Mouse (Mus musculus) MEL (cell line): ENCODE data around the gene H2-Ke6. TPM values are rescaled to one million over a fixed set of nuclear protein-coding genes. Genes with fewer than 3 reads are reported as not detected.
A peak's percentile ranks its signal among the peaks of the same experiment; 100 is the strongest.

Experiments
- DNase-seq: peaks from one replicate; pipeline ENCODE4 v3.0.0; 2011; ENCODE audit warnings: low read depth, low spot score
- H3K27ac ChIP-seq: 2 replicates; pipeline ENCODE4 v1.5.1; 2012; ENCODE audit warnings: low read depth, mild to moderate bottlenecking, control low read depth, low read length, moderate library complexity; ENCODE audit not compliant: control insufficient read depth
- H3K27me3 ChIP-seq, 2 experiments: fragments of 150-350 bp in 1 of 2; sonication (generic) in 1 of 2; 2 replicates each; pipeline ENCODE4 v1.6.1; 2012; ENCODE audit warnings: low read length in 2 of 2, mild to moderate bottlenecking in 2 of 2, improper control_type of control experiment in 1 of 2, moderate library complexity in 1 of 2; ENCODE audit not compliant: insufficient read depth in 2 of 2, control insufficient read depth in 1 of 2
- H3K36me3 ChIP-seq, 2 experiments: 2 replicates each; pipeline ENCODE4 v1.6.1; 2012 to 2014; ENCODE audit warnings: low read length in 2 of 2, improper control_type of control experiment in 1 of 2, inconsistent platforms in 1 of 2, mild to moderate bottlenecking in 1 of 2; ENCODE audit not compliant: insufficient read depth in 2 of 2, control insufficient read depth in 1 of 2
- H3K4me1 ChIP-seq, 2 experiments: fragments of 150-350 bp in 1 of 2; sonication (generic) in 1 of 2; 2 replicates each; pipeline ENCODE4 v1.6.1; 2012; ENCODE audit warnings: low read length in 2 of 2, improper control_type of control experiment in 1 of 2, mild to moderate bottlenecking in 1 of 2; ENCODE audit not compliant: insufficient read depth in 2 of 2, control insufficient read depth in 1 of 2
- H3K4me3 ChIP-seq, 2 experiments: fragments of 150-350 bp in 1 of 2; sonication (generic) in 1 of 2; 2 replicates each; pipeline ENCODE4 v1.5.1; 2012; ENCODE audit warnings: low read depth in 2 of 2, low read length in 2 of 2, mild to moderate bottlenecking in 2 of 2, moderate library complexity in 2 of 2, control low read depth in 1 of 2, improper control_type of control experiment in 1 of 2; ENCODE audit not compliant: control insufficient read depth in 1 of 2, insufficient read depth in 1 of 2
- H3K79me2 ChIP-seq: 2 replicates; pipeline ENCODE4 v1.6.1; 2012; ENCODE audit warnings: mild to moderate bottlenecking, low read length, moderate library complexity; ENCODE audit not compliant: control insufficient read depth, poor library complexity, insufficient read depth
- H3K9ac ChIP-seq: 2 replicates; pipeline ENCODE4 v1.6.1; 2012; ENCODE audit warnings: low read depth, mild to moderate bottlenecking, control low read depth, low read length, moderate library complexity; ENCODE audit not compliant: control insufficient read depth, poor library complexity, severe bottlenecking
- H3K9me3 ChIP-seq: fragments of 150-350 bp; sonication (generic); replicated peaks from 2 replicates; pipeline ENCODE4 v1.6.1; 2012; ENCODE audit warnings: mild to moderate bottlenecking, low read length, improper control_type of control experiment, moderate library complexity; ENCODE audit not compliant: insufficient read depth
- CHD1 ChIP-seq: IDR thresholded peaks from 2 replicates; pipeline ENCODE4 v1.6.1; 2012; ENCODE audit warnings: low read depth, mild to moderate bottlenecking, inconsistent platforms, low read length, improper control_type of control experiment
- CHD2 ChIP-seq: IDR thresholded peaks from 2 replicates; pipeline ENCODE4 v1.6.1; 2011; ENCODE audit warnings: low read length, improper control_type of control experiment
- ELF1 ChIP-seq: IDR thresholded peaks from 2 replicates; pipeline ENCODE4 v1.6.1; 2014; ENCODE audit warnings: low read depth, mild to moderate bottlenecking, inconsistent platforms, low read length, improper control_type of control experiment, moderate library complexity
- EP300 ChIP-seq, 2 experiments: IDR thresholded peaks; 2 replicates each; pipeline ENCODE4 v1.6.1; 2011; ENCODE audit warnings: improper control_type of control experiment in 2 of 2, low read length in 2 of 2, low read depth in 1 of 2, mild to moderate bottlenecking in 1 of 2
- GATA1 ChIP-seq: IDR thresholded peaks from 2 replicates; pipeline ENCODE4 v1.6.1; 2011; ENCODE audit warnings: low read depth, low read length, improper control_type of control experiment
- HCFC1 ChIP-seq: IDR thresholded peaks from 2 replicates; pipeline ENCODE4 v1.6.1; 2012; ENCODE audit warnings: low read depth, mild to moderate bottlenecking, inconsistent platforms, low read length, improper control_type of control experiment, moderate library complexity
- JUND ChIP-seq: IDR thresholded peaks from 2 replicates; pipeline ENCODE4 v1.6.1; 2011; ENCODE audit warnings: low read depth, mild to moderate bottlenecking, improper control_type of control experiment, low read length
- KAT2A ChIP-seq: conservative IDR thresholded peaks from 2 replicates; pipeline ENCODE4 v1.6.1; 2012; ENCODE audit warnings: low read depth, low read length, improper control_type of control experiment, inconsistent platforms
- MAFK ChIP-seq: IDR thresholded peaks from 2 replicates; pipeline ENCODE4 v1.6.1; 2011; ENCODE audit warnings: low read depth, mild to moderate bottlenecking, low read length, improper control_type of control experiment, borderline replicate concordance
- MAZ ChIP-seq: IDR thresholded peaks from 2 replicates; pipeline ENCODE4 v1.6.1; 2012; ENCODE audit warnings: low read depth, mild to moderate bottlenecking, inconsistent platforms, low read length, improper control_type of control experiment
- POLR2A ChIP-seq, 2 experiments: IDR thresholded peaks; 2 replicates each; pipeline ENCODE4 v1.6.1; 2011 to 2012; ENCODE audit warnings: low read length in 2 of 2, mild to moderate bottlenecking in 2 of 2, control low read depth in 1 of 2, improper control_type of control experiment in 1 of 2, low read depth in 1 of 2, moderate library complexity in 1 of 2; ENCODE audit not compliant: control insufficient read depth in 1 of 2, insufficient read depth in 1 of 2, poor library complexity in 1 of 2
- POLR2AphosphoS2 ChIP-seq: IDR thresholded peaks from 2 replicates; pipeline ENCODE4 v1.6.1; 2011; ENCODE audit warnings: low read length, improper control_type of control experiment
- POLR2AphosphoS5 ChIP-seq: IDR thresholded peaks from 2 replicates; pipeline ENCODE4 v1.6.1; 2012; ENCODE audit warnings: low read depth, borderline replicate concordance, mild to moderate bottlenecking, inconsistent platforms, low read length, moderate library complexity, mixed read lengths
- SIN3A ChIP-seq: IDR thresholded peaks from 2 replicates; pipeline ENCODE4 v1.6.1; 2012; ENCODE audit warnings: low read length, improper control_type of control experiment, inconsistent platforms
- TAL1 ChIP-seq: IDR thresholded peaks from 2 replicates; pipeline ENCODE4 v1.6.1; 2012; ENCODE audit warnings: mild to moderate bottlenecking, inconsistent platforms, low read length, moderate library complexity, mixed read lengths
- UBTF ChIP-seq: IDR thresholded peaks from 2 replicates; pipeline ENCODE4 v1.6.1; 2012; ENCODE audit warnings: low read depth, mild to moderate bottlenecking, inconsistent platforms, low read length, improper control_type of control experiment, moderate library complexity, borderline replicate concordance; ENCODE audit not compliant: insufficient read depth
- ZKSCAN1 ChIP-seq: IDR thresholded peaks from 2 replicates; pipeline ENCODE4 v1.6.1; 2012; ENCODE audit warnings: low read depth, mild to moderate bottlenecking, inconsistent platforms, low read length, improper control_type of control experiment, moderate library complexity
- polyA plus RNA-seq, 2 experiments: library from polyadenylated mRNA; stranded (reverse) in 1 of 2; unstranded in 1 of 2; fragments of >175 nt in 1 of 2; fragments of >200 nt in 1 of 2; gene quantifications; 2 replicates each; pipeline versions ENCODE4 v1.2.1 to v1.2.4; 2012; ENCODE audit warnings: low replicate concordance in 2 of 2, low read depth in 1 of 2; ENCODE audit not compliant: insufficient read length in 2 of 2, insufficient read depth in 1 of 2, missing spikeins in 1 of 2
- total RNA-seq: library from RNA; depleted of rRNA; stranded (reverse); fragments of 300-350 nt; gene quantifications from 2 replicates; pipeline ENCODE4 v1.2.3, GENCODE M21; 2012

H2-Ke6 gene
- total and polyA plus RNA-seq, 3 experiments, result 24.1 to 34.4 TPM; not detected in 1

DNA sequence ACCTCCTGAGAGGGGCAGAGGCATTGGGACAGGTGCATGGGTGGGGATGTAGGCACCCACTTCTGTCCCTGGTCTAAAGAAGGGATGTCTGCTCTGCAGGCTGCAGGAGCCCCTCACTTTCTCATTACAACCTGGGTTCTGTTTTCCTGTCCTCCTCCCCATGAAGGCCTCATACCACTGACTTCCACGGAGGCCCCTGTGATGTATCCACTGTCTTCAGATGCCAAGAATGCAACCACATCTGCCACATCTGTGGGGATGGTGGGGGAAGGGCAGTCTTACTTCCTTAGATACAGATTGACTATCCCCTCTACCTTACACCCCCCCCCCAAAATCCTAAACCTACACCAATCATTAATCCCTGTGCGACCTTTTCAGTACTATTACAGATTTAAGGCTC is 1.6 kb downstream of the H2-Ke6 start:
- Histone ChIP-seq H3K4me1 (peaks cover 0 to 32% of the 10 kb centered on the region in 2 experiments; a peak in 2 of 4 replicates), H3K9ac (no peak overlapping the region)

DNA sequence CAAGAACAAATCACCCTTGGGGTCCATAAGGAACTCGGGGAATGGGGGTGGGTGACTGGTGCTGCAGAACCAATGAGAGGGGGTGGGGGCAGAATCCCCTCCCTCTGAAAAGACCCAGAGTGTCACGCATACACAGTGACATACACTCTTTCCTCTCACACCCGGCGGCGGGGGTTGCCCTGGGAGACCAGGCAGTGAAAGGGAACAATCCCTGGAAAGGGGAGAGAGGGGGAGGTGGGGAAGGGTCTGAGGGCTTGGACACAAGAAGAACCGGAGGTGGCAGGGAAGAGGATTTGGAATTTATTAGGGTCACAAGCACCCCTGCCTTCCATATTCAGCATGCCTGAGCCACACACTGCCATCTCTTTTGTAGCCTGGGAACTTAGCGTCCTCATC is 2.1 kb downstream of the H2-Ke6 start:
- H3K27ac ChIP-seq, result no peak overlapping the region

More for the DNA sequence above, 1.6 kb downstream of the H2-Ke6 start:
- H3K27me3 ChIP-seq, result no peaks in the 10 kb centered on the region
- peaks cover 3 to 15% of the 10 kb centered on the region in 2 experiments; a peak in 3 of 4 replicates for H3K36me3 ChIP-seq
- TF ChIP-seq POLR2AphosphoS2 (0 out of 2 replicates have a peak, but pooled peaks have one; percentile 4), HCFC1 (no peak), CHD2 (0 out of 2 replicates have a peak, but pooled peaks have one; percentile 13)
- H3K27ac ChIP-seq, result no peak overlapping the region
- peaks cover 32% of the 10 kb centered on the region for H3K79me2 ChIP-seq
- H3K9me3 ChIP-seq, result no peaks in the 10 kb centered on the region
- peak; percentile 52 for DNase-seq
- H3K4me3 ChIP-seq, result no peak overlapping the region

DNA sequence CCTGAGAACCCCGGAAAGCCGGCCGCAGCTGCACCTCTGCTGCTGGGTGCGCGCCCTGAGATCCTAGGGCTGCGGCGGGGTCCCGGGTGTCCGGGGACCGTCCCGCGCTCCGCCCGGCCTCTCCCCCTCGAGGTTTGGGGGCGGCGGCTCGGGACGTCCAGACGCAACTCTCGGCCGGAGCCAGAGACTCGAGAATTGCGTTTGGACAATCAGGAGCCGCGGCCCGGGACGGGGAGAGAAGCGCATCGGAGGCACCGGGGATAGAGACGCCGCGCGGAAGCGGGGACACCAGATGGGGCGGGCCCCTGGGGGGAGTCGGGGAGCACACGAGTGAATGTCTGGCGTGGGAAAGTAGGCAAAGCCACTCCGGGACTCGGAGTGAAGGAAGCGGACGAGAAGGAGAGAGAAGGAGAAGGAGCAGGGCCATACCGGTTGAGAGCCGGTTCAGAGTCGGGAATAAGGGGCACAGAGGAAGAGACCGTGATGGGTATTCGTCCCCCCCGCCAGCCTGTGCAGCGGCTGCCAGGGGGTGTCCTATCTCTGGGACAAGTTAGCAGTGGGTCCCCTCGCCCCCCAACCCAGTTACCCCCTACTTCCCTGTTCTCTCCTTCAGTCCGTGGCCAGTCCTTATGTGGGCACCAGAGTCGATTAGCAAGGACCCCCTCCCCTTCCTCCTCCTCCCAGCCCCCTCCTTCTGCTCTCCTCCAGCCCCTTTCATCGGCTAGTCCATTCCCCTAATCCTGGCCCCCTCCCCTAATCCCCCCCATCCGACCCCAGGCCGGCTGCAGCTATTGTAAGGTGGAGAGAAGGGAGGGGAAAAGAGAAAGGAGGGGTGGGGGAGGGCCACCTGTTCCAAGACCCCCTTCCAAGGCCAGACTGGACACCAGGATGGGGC is 2.8 kb downstream of the H2-Ke6 start:
- peak overlapping the region; percentile 69 for H3K27ac ChIP-seq
- peaks cover 0 to 24% of the 10 kb centered on the region in 2 experiments; a peak in 2 of 4 replicates for H3K4me1 ChIP-seq
- H3K9me3 ChIP-seq, result no peaks in the 10 kb centered on the region
- no peak for DNase-seq
- peaks cover 3 to 10% of the 10 kb centered on the region in 2 experiments; a peak in 3 of 4 replicates for H3K36me3 ChIP-seq
- H3K27me3 ChIP-seq, result no peaks in the 10 kb centered on the region
- peak overlapping the region; percentile 96 for H3K9ac ChIP-seq
- TF ChIP-seq CHD2, result no peak
- TF ChIP-seq MAFK, result no peak
- peak; percentile 50 for TF ChIP-seq POLR2AphosphoS2
- no peak for TF ChIP-seq HCFC1
- no peak for TF ChIP-seq GATA1
- TF ChIP-seq TAL1, result no peak
- TF ChIP-seq ELF1, result 0 out of 2 replicates have a peak, but pooled peaks have one; percentile 9
- no peak for TF ChIP-seq EP300 (IDR thresholded peaks at IDR 0.05; ENCODE audit: low read depth in 1 of 2, low read length in 2 of 2)
- TF ChIP-seq MAZ, result no peak
- TF ChIP-seq POLR2AphosphoS5, result no peak
- TF ChIP-seq SIN3A, result no peak; the same call in 1 of the 2 replicates
- no peak; the same call in 1 of the 2 replicates for TF ChIP-seq KAT2A
- peak; percentile 93; the same call in 1 of the 2 replicates for TF ChIP-seq UBTF
- TF ChIP-seq ZKSCAN1, result no peak
- 0 out of 4 replicates have a peak, but pooled peaks of 1 of the 2 experiments have one; percentile 51 for TF ChIP-seq POLR2A (IDR thresholded peaks at IDR 0.05; ENCODE audit: control insufficient read depth in 1 of 2, insufficient read depth in 1 of 2, low read depth in 1 of 2, low read length in 2 of 2, poor library complexity in 1 of 2)
- peaks cover 21% of the 10 kb centered on the region for H3K79me2 ChIP-seq
- peak overlapping the region; percentile 90 to 96 for H3K4me3 ChIP-seq

More for the DNA sequence above, 2.1 kb downstream of the H2-Ke6 start:
- TF ChIP-seq CHD1 (no peak), CHD2 (no peak), EP300 (IDR thresholded peaks at IDR 0.05; ENCODE audit: low read depth in 1 of 2, low read length in 2 of 2) (no peak), JUND (no peak), KAT2A (no peak)
- Histone ChIP-seq H3K27me3 (no peaks in the 10 kb centered on the region), H3K9ac (peak overlapping the region; percentile 96), H3K4me3 (peak overlapping the region in 1 of 2 experiments; percentile 96; a peak in 1 of 4 replicates), H3K79me2 (peaks cover 28% of the 10 kb centered on the region), H3K9me3 (no peaks in the 10 kb centered on the region), H3K4me1 (peaks cover 0 to 31% of the 10 kb centered on the region in 2 experiments; a peak in 2 of 4 replicates), H3K36me3 (peaks cover 3 to 15% of the 10 kb centered on the region in 2 experiments; a peak in 3 of 4 replicates)
- no peak for DNase-seq
